Mouse (Mus musculus): ENCODE measurements around the gene Atxn2l. TPM values are rescaled to one million over a fixed set of nuclear protein-coding genes. Genes with fewer than 3 reads are reported as not detected.

Gene Atxn2l
- polyA plus RNA-seq, 1 experiment from 2014 or later, result 30.3 TPM

- Histone ChIP-seq H3K4me2 (ENCODE audit: low read length) (no peak overlapping the region), H3K27ac (no peak overlapping the region), H3K4me3 (replicated peaks; ENCODE audit: low read depth, low read length) (no peak overlapping the region), H3K4me1 (replicated peaks; ENCODE audit: insufficient read depth, low read length) (no peaks in the 10 kb centered on the region), H3K36me3 (ENCODE audit: insufficient read depth, low read length) (no peaks in the 10 kb centered on the region), H3K9me3 (replicated peaks; ENCODE audit: low read length) (no peaks in the 10 kb centered on the region), H3K9ac (ENCODE audit: low read depth, low read length) (no peak overlapping the region), H3K27me3 (ENCODE audit: insufficient read depth, low read length) (no peaks in the 10 kb centered on the region)
- DNase-seq (ENCODE audit: low spot score), result no peak
- 91% methylated on average over 17 of the region's 17 CpGs for WGBS
- TF ChIP-seq CTCF (IDR thresholded peaks at IDR 0.05; ENCODE audit: low read depth), result no peak
- ATAC-seq (replicated peaks; ENCODE audit: low FRiP score, low read depth), result no peak
These were observed 46.6 kb downstream of the Atxn2l start for GRCm38 (mm10) chr7:126456382-126457266.

GRCm38 (mm10) chr7:126455242-126455641, 48.0 kb downstream of the Atxn2l start:
- WGBS, result 58% methylated on average over 2 of the region's 2 CpGs
- no peaks in the 10 kb centered on the region for H3K27me3 ChIP-seq (ENCODE audit: insufficient read depth, low read length)
- H3K4me2 ChIP-seq (ENCODE audit: low read length), result no peak overlapping the region
- no peak for ATAC-seq (replicated peaks; ENCODE audit: low FRiP score, low read depth)
- no peak overlapping the region for H3K4me3 ChIP-seq (replicated peaks; ENCODE audit: low read depth, low read length)
- DNase-seq (ENCODE audit: low spot score), result no peak
- no peak overlapping the region for H3K9ac ChIP-seq (ENCODE audit: low read depth, low read length)
- no peak for TF ChIP-seq CTCF (IDR thresholded peaks at IDR 0.05; ENCODE audit: low read depth)
- no peaks in the 10 kb centered on the region for H3K4me1 ChIP-seq (replicated peaks; ENCODE audit: insufficient read depth, low read length)
- H3K27ac ChIP-seq, result no peak overlapping the region
- H3K9me3 ChIP-seq (replicated peaks; ENCODE audit: low read length), result no peaks in the 10 kb centered on the region
- H3K36me3 ChIP-seq (ENCODE audit: insufficient read depth, low read length), result no peaks in the 10 kb centered on the region

- no peak overlapping the region for H3K4me2 ChIP-seq (ENCODE audit: low read length)
- no peak overlapping the region for H3K9ac ChIP-seq (ENCODE audit: low read depth, low read length)
- no peak overlapping the region for H3K27ac ChIP-seq
- no peaks in the 10 kb centered on the region for H3K9me3 ChIP-seq (replicated peaks; ENCODE audit: low read length)
- DNase-seq (ENCODE audit: low spot score) (peak; percentile 39), ATAC-seq (replicated peaks; ENCODE audit: low FRiP score, low read depth) (no peak)
- no peak overlapping the region for H3K4me3 ChIP-seq (replicated peaks; ENCODE audit: low read depth, low read length)
- no peak for TF ChIP-seq CTCF (IDR thresholded peaks at IDR 0.05; ENCODE audit: low read depth)
- H3K36me3 ChIP-seq (ENCODE audit: insufficient read depth, low read length), result no peaks in the 10 kb centered on the region
- 18% methylated on average over 7 of the region's 7 CpGs for WGBS
- H3K27me3 ChIP-seq (ENCODE audit: insufficient read depth, low read length), result no peaks in the 10 kb centered on the region
- H3K4me1 ChIP-seq (replicated peaks; ENCODE audit: insufficient read depth, low read length), result no peaks in the 10 kb centered on the region
These were observed 49.4 kb downstream of the Atxn2l start for GRCm38 (mm10) chr7:126453861-126454260.

GRCm38 (mm10) chr7:126452244-126452643, 51.0 kb downstream of the Atxn2l start:
- no peak for TF ChIP-seq CTCF (IDR thresholded peaks at IDR 0.05; ENCODE audit: low read depth)
- Histone ChIP-seq H3K36me3 (ENCODE audit: insufficient read depth, low read length) (peaks cover 10% of the 10 kb centered on the region; the same call in 1 of the 2 replicates), H3K4me1 (replicated peaks; ENCODE audit: insufficient read depth, low read length) (no peaks in the 10 kb centered on the region), H3K27me3 (ENCODE audit: insufficient read depth, low read length) (no peaks in the 10 kb centered on the region), H3K4me2 (ENCODE audit: low read length) (no peak overlapping the region), H3K4me3 (replicated peaks; ENCODE audit: low read depth, low read length) (no peak overlapping the region), H3K9ac (ENCODE audit: low read depth, low read length) (no peak overlapping the region), H3K9me3 (replicated peaks; ENCODE audit: low read length) (no peaks in the 10 kb centered on the region), H3K27ac (no peak overlapping the region)
- ATAC-seq (replicated peaks; ENCODE audit: low FRiP score, low read depth), result no peak
- DNase-seq (ENCODE audit: low spot score), result no peak
- WGBS, result 87% methylated on average over 3 of the region's 3 CpGs

- Histone ChIP-seq H3K36me3 (ENCODE audit: insufficient read depth, low read length) (peaks cover 16% of the 10 kb centered on the region), H3K4me3 (replicated peaks; ENCODE audit: low read depth, low read length) (no peak overlapping the region), H3K27ac (no peak overlapping the region), H3K4me1 (replicated peaks; ENCODE audit: insufficient read depth, low read length) (no peaks in the 10 kb centered on the region), H3K27me3 (ENCODE audit: insufficient read depth, low read length) (no peaks in the 10 kb centered on the region), H3K9me3 (replicated peaks; ENCODE audit: low read length) (no peaks in the 10 kb centered on the region), H3K9ac (ENCODE audit: low read depth, low read length) (no peak overlapping the region), H3K4me2 (ENCODE audit: low read length) (no peak overlapping the region)
- WGBS, result 79% methylated on average over 6 of the region's 6 CpGs
- DNase-seq (ENCODE audit: low spot score) (no peak), ATAC-seq (replicated peaks; ENCODE audit: low FRiP score, low read depth) (no peak)
- TF ChIP-seq CTCF (IDR thresholded peaks at IDR 0.05; ENCODE audit: low read depth), result no peak
These were observed 52.6 kb downstream of the Atxn2l start for GRCm38 (mm10) chr7:126450641-126451040.

GRCm38 (mm10) chr7:126449991-126450390, 53.2 kb downstream of the Atxn2l start:
- Histone ChIP-seq H3K4me1 (replicated peaks; ENCODE audit: insufficient read depth, low read length) (no peaks in the 10 kb centered on the region), H3K27ac (no peak overlapping the region), H3K27me3 (ENCODE audit: insufficient read depth, low read length) (no peaks in the 10 kb centered on the region), H3K9me3 (replicated peaks; ENCODE audit: low read length) (no peaks in the 10 kb centered on the region), H3K9ac (ENCODE audit: low read depth, low read length) (no peak overlapping the region), H3K36me3 (ENCODE audit: insufficient read depth, low read length) (peaks cover 22% of the 10 kb centered on the region), H3K4me3 (replicated peaks; ENCODE audit: low read depth, low read length) (no peak overlapping the region), H3K4me2 (ENCODE audit: low read length) (no peak overlapping the region)
- ATAC-seq (replicated peaks; ENCODE audit: low FRiP score, low read depth) (no peak), DNase-seq (ENCODE audit: low spot score) (no peak)
- WGBS, result 86% methylated on average over 18 of the region's 18 CpGs
- no peak for TF ChIP-seq CTCF (IDR thresholded peaks at IDR 0.05; ENCODE audit: low read depth)
